Mouse (Mus musculus) intestine, embryonic 15.5 days (tissue): Measurements from ENCODE around the gene Syt9. TPM values are rescaled to one million over a fixed set of nuclear protein-coding genes. Genes with fewer than 3 reads are reported as not detected.

Experiments used
- ATAC-seq: fragments of 200-750 bp; cut with Nextera tagmentation; 2 replicates; pipeline ENCODE4 v1.8.0; 2017; ENCODE audit warnings: moderate TSS enrichment, moderate library complexity
- H3K27ac ChIP-seq: fragments of 300-500 bp; sonication (generic); 2 replicates; pipeline ENCODE4 v1.5.1; 2015; ENCODE audit warnings: mild to moderate bottlenecking, inconsistent platforms
- H3K27me3 ChIP-seq: fragments of 300-500 bp; sonication (generic); replicated peaks from 2 replicates; pipeline ENCODE4 v1.6.1; 2015; ENCODE audit warnings: inconsistent platforms
- H3K36me3 ChIP-seq: fragments of 300-500 bp; sonication (generic); 2 replicates; pipeline ENCODE4 v1.6.1; 2015; ENCODE audit warnings: inconsistent platforms
- H3K4me1 ChIP-seq: fragments of 300-500 bp; sonication (generic); replicated peaks from 2 replicates; pipeline ENCODE4 v1.6.1; 2015; ENCODE audit warnings: inconsistent platforms
- H3K4me2 ChIP-seq: fragments of 300-500 bp; sonication (generic); replicated peaks from 2 replicates; pipeline ENCODE4 v1.6.1; 2015; ENCODE audit warnings: mild to moderate bottlenecking, inconsistent platforms
- H3K4me3 ChIP-seq: fragments of 300-500 bp; sonication (generic); replicated peaks from 2 replicates; pipeline ENCODE4 v1.5.1; 2015; ENCODE audit warnings: inconsistent platforms
- H3K9ac ChIP-seq: fragments of 300-500 bp; sonication (generic); 2 replicates; pipeline ENCODE4 v1.6.1; 2015; ENCODE audit warnings: inconsistent platforms
- H3K9me3 ChIP-seq: fragments of 300-500 bp; sonication (generic); 2 replicates; pipeline ENCODE4 v1.6.1; 2016; ENCODE audit warnings: inconsistent platforms
- WGBS: fragments of 180-500 bp; shearing (Covaris S2); methylation state at CpG from one replicate; pipeline ENCODE4 v1.1.7; 2015; 5-methylcytosine and 5-hydroxymethylcytosine counted together
- polyA plus RNA-seq: library from polyadenylated mRNA; unstranded; fragments of >200 nt; fragmentation: Nextera tagmentation; extraction: Ambion mirVana; gene quantifications from 2 replicates; pipeline ENCODE4 v1.2.1, GENCODE M21; 2015

The Syt9 gene
- polyA plus RNA-seq, 1 experiment from 2014 or later: 4.4 TPM

GRCm38 (mm10) chr7:107567261-107567671 is 196.7 kb downstream of the Syt9 start, which contains the start of gene Olfml1:
Gene Olfml1 (plus strand): TSS chr7:107567446.
- peak; percentile 86 for ATAC-seq
- Histone ChIP-seq H3K4me1 (peaks cover 12% of the 10 kb centered on the region; the same call in 1 of the 2 replicates), H3K27me3 (no peaks in the 10 kb centered on the region), H3K27ac (peak within 1 kb of the TSS; percentile 83), H3K36me3 (peaks cover 6% of the 10 kb centered on the region; the same call in 1 of the 2 replicates), H3K9ac (peak within 1 kb of the TSS; percentile 29; the same call in 1 of the 2 replicates), H3K4me3 (peak within 1 kb of the TSS; percentile 35), H3K4me2 (peak within 1 kb of the TSS; percentile 50), H3K9me3 (no peaks in the 10 kb centered on the region)
- WGBS: 19% methylated on average over 7 of the region's 7 CpGs

- Histone ChIP-seq H3K4me1 (peaks cover 12% of the 10 kb centered on the region; the same call in 1 of the 2 replicates), H3K27me3 (no peaks in the 10 kb centered on the region), H3K36me3 (peaks cover 6% of the 10 kb centered on the region; the same call in 1 of the 2 replicates), H3K9me3 (no peaks in the 10 kb centered on the region), H3K27ac (peak overlapping the region; percentile 83), H3K4me2 (peak overlapping the region; percentile 50), H3K4me3 (peak overlapping the region; percentile 35), H3K9ac (peak overlapping the region; percentile 29; the same call in 1 of the 2 replicates)
- WGBS: 46% methylated on average over 5 of the region's 5 CpGs
- ATAC-seq: no peak; the same call in 1 of the 2 replicates
These were observed 197.1 kb downstream of the Syt9 start for GRCm38 (mm10) chr7:107567674-107568073.

- H3K9me3 ChIP-seq: no peaks in the 10 kb centered on the region
- H3K9ac ChIP-seq: no peak overlapping the region
- peaks cover 12% of the 10 kb centered on the region; the same call in 1 of the 2 replicates for H3K4me1 ChIP-seq
- peak overlapping the region; percentile 50 for H3K4me2 ChIP-seq
- peaks cover 6% of the 10 kb centered on the region; the same call in 1 of the 2 replicates for H3K36me3 ChIP-seq
- ATAC-seq: no peak
- H3K4me3 ChIP-seq: peak overlapping the region; percentile 20; the same call in 1 of the 2 replicates
- WGBS: 50% methylated on average over 4 of the region's 4 CpGs
- no peaks in the 10 kb centered on the region for H3K27me3 ChIP-seq
- 0 out of 2 replicates have a peak overlapping the region, but pooled peaks have one; percentile 0 for H3K27ac ChIP-seq
These were observed 198.4 kb downstream of the Syt9 start for GRCm38 (mm10) chr7:107568971-107569370.

GRCm38 (mm10) chr7:107573856-107574255 is 203.3 kb downstream of the Syt9 start:
- H3K9ac ChIP-seq: no peak overlapping the region
- no peaks in the 10 kb centered on the region for H3K27me3 ChIP-seq
- H3K4me2 ChIP-seq: no peak overlapping the region
- peaks cover 6% of the 10 kb centered on the region; the same call in 1 of the 2 replicates for H3K36me3 ChIP-seq
- 0 out of 2 replicates have a peak, but pooled peaks cover 2% of the 10 kb centered on the region for H3K4me1 ChIP-seq
- no peak overlapping the region for H3K27ac ChIP-seq
- no peak for ATAC-seq
- 85% methylated on average over 2 of the region's 2 CpGs for WGBS
- no peak overlapping the region for H3K4me3 ChIP-seq
- H3K9me3 ChIP-seq: no peaks in the 10 kb centered on the region

- no peaks in the 10 kb centered on the region for H3K27me3 ChIP-seq
These were observed 203.7 kb downstream of the Syt9 start for GRCm38 (mm10) chr7:107574276-107574675.

GRCm38 (mm10) chr7:107592641-107593040 is 222.1 kb downstream of the Syt9 start:
- no peak overlapping the region for H3K4me2 ChIP-seq
- no peak for ATAC-seq
- 0 out of 2 replicates have a peak, but pooled peaks cover 6% of the 10 kb centered on the region for H3K4me1 ChIP-seq
- H3K27ac ChIP-seq: no peak overlapping the region
- 42% methylated on average over 2 of the region's 2 CpGs for WGBS
- no peaks in the 10 kb centered on the region for H3K27me3 ChIP-seq
- H3K4me3 ChIP-seq: no peak overlapping the region
- no peaks in the 10 kb centered on the region for H3K9me3 ChIP-seq
- no peak overlapping the region for H3K9ac ChIP-seq
- H3K36me3 ChIP-seq: no peaks in the 10 kb centered on the region

More at GRCm38 (mm10) chr7:107574276-107574675, 203.7 kb downstream of the Syt9 start:
- Histone ChIP-seq H3K36me3 (peaks cover 6% of the 10 kb centered on the region; the same call in 1 of the 2 replicates), H3K9ac (no peak overlapping the region), H3K4me1 (no peaks in the 10 kb centered on the region), H3K9me3 (no peaks in the 10 kb centered on the region), H3K4me2 (no peak overlapping the region), H3K4me3 (no peak overlapping the region), H3K27ac (no peak overlapping the region)
- WGBS: 77% methylated on average over 3 of the region's 3 CpGs
- ATAC-seq: no peak

- Histone ChIP-seq H3K27me3 (no peaks in the 10 kb centered on the region), H3K36me3 (no peaks in the 10 kb centered on the region), H3K27ac (no peak overlapping the region), H3K4me3 (no peak overlapping the region), H3K9ac (no peak overlapping the region), H3K9me3 (no peaks in the 10 kb centered on the region), H3K4me2 (peak overlapping the region; percentile 78), H3K4me1 (0 out of 2 replicates have a peak, but pooled peaks cover 6% of the 10 kb centered on the region)
- 38% methylated on average over 7 of the region's 7 CpGs for WGBS
- peak; percentile 3 for ATAC-seq
These were observed 223.4 kb downstream of the Syt9 start for GRCm38 (mm10) chr7:107593904-107594303.

GRCm38 (mm10) chr7:107594325-107594856 is 223.9 kb downstream of the Syt9 start:
- Histone ChIP-seq H3K27me3 (no peaks in the 10 kb centered on the region), H3K27ac (peak overlapping the region; percentile 69), H3K9ac (peak overlapping the region; percentile 26; the same call in 1 of the 2 replicates), H3K36me3 (no peaks in the 10 kb centered on the region), H3K4me3 (peak overlapping the region; percentile 52), H3K4me1 (0 out of 2 replicates have a peak, but pooled peaks cover 6% of the 10 kb centered on the region), H3K4me2 (peak overlapping the region; percentile 78), H3K9me3 (no peaks in the 10 kb centered on the region)
- under 1% methylated on average over 16 of the region's 16 CpGs for WGBS
- peak; percentile 85 for ATAC-seq

GRCm38 (mm10) chr7:107594857-107595402 is 224.4 kb downstream of the Syt9 start, which contains the start of gene Ppfibp2:
Gene Ppfibp2 (plus strand): TSS chr7:107595207.
- no peaks in the 10 kb centered on the region for H3K9me3 ChIP-seq
- 0 out of 2 replicates have a peak, but pooled peaks cover 6% of the 10 kb centered on the region for H3K4me1 ChIP-seq
- H3K9ac ChIP-seq: peak within 1 kb of the TSS; percentile 26
- H3K4me2 ChIP-seq: peak within 1 kb of the TSS; percentile 78
- ATAC-seq: peak; percentile 99
- no peaks in the 10 kb centered on the region for H3K27me3 ChIP-seq
- H3K4me3 ChIP-seq: peak within 1 kb of the TSS; percentile 52
- no peaks in the 10 kb centered on the region for H3K36me3 ChIP-seq
- peak within 1 kb of the TSS; percentile 69 for H3K27ac ChIP-seq
- WGBS: under 1% methylated on average over 23 of the region's 24 CpGs

- peak overlapping the region; percentile 26 for H3K9ac ChIP-seq
- no peaks in the 10 kb centered on the region for H3K36me3 ChIP-seq
- WGBS: 11% methylated on average over 13 of the region's 13 CpGs
- peak overlapping the region; percentile 78 for H3K4me2 ChIP-seq
- ATAC-seq: no peak; the same call in 1 of the 2 replicates
- peak overlapping the region; percentile 52 for H3K4me3 ChIP-seq
- no peaks in the 10 kb centered on the region for H3K27me3 ChIP-seq
- H3K27ac ChIP-seq: no peak overlapping the region
- H3K9me3 ChIP-seq: no peaks in the 10 kb centered on the region
- H3K4me1 ChIP-seq: 0 out of 2 replicates have a peak, but pooled peaks cover 6% of the 10 kb centered on the region
These were observed 224.9 kb downstream of the Syt9 start for GRCm38 (mm10) chr7:107595426-107595825.

GRCm38 (mm10) chr7:107596753-107597152 is 226.2 kb downstream of the Syt9 start:
- Histone ChIP-seq H3K9ac (no peak overlapping the region), H3K36me3 (no peaks in the 10 kb centered on the region), H3K4me2 (no peak overlapping the region), H3K4me3 (no peak overlapping the region), H3K27me3 (no peaks in the 10 kb centered on the region), H3K9me3 (no peaks in the 10 kb centered on the region), H3K4me1 (0 out of 2 replicates have a peak, but pooled peaks cover 6% of the 10 kb centered on the region), H3K27ac (no peak overlapping the region)
- ATAC-seq: no peak

GRCm38 (mm10) chr7:107597956-107598355 is 227.4 kb downstream of the Syt9 start:
- no peak overlapping the region for H3K9ac ChIP-seq
- no peaks in the 10 kb centered on the region for H3K27me3 ChIP-seq
- no peaks in the 10 kb centered on the region for H3K36me3 ChIP-seq
- ATAC-seq: no peak
- no peak overlapping the region for H3K27ac ChIP-seq
- 0 out of 2 replicates have a peak, but pooled peaks cover 6% of the 10 kb centered on the region for H3K4me1 ChIP-seq
- no peak overlapping the region for H3K4me3 ChIP-seq
- H3K9me3 ChIP-seq: no peaks in the 10 kb centered on the region
- 75% methylated on average over 3 of the region's 3 CpGs for WGBS
- no peak overlapping the region for H3K4me2 ChIP-seq
